Mouse (Mus musculus) spleen, adult 2 months (tissue): Measurements from ENCODE around the gene Ier5. TPM values are rescaled to one million over a fixed set of nuclear protein-coding genes. Genes with fewer than 3 reads are reported as not detected.

Experiments used
- DNase-seq, 2 experiments: peaks; one replicate each; pipeline versions ENCODE4 v3.0.0 to v3.0.0-alpha.2; 2012 to 2021; ENCODE audit warnings: low spot score in 2 of 2, low read depth in 1 of 2
- H3K27ac ChIP-seq: fragments of 200-500 bp; 2 replicates; pipeline ENCODE4 v1.5.1; 2012; ENCODE audit warnings: low read length, inconsistent platforms; ENCODE audit not compliant: insufficient read depth
- H3K27me3 ChIP-seq: fragments of 200-500 bp; 2 replicates; pipeline ENCODE4 v1.6.1; 2012; ENCODE audit warnings: mild to moderate bottlenecking, moderate library complexity, low read length, inconsistent platforms; ENCODE audit not compliant: control insufficient read depth, insufficient read depth
- H3K36me3 ChIP-seq: fragments of 200-500 bp; 2 replicates; pipeline ENCODE4 v1.6.1; 2012; ENCODE audit warnings: mild to moderate bottlenecking, low read length, inconsistent platforms; ENCODE audit not compliant: control insufficient read depth, insufficient read depth
- H3K4me1 ChIP-seq: fragments of 200-500 bp; 2 replicates; pipeline ENCODE4 v1.6.1; 2011; ENCODE audit warnings: inconsistent platforms; ENCODE audit not compliant: control insufficient read depth, insufficient read depth, insufficient read length
- H3K4me3 ChIP-seq: fragments of 200-500 bp; 2 replicates; pipeline ENCODE4 v1.5.1; 2011; ENCODE audit warnings: mild to moderate bottlenecking, inconsistent platforms; ENCODE audit not compliant: insufficient read depth, insufficient read length; ENCODE audit errors: extremely low read depth
- CTCF ChIP-seq: fragments of 200-500 bp; IDR thresholded peaks from 2 replicates; pipeline ENCODE4 v1.5.1; 2011; ENCODE audit warnings: mild to moderate bottlenecking, inconsistent platforms; ENCODE audit not compliant: insufficient read depth, insufficient read length, insufficient replicate concordance; ENCODE audit errors: extremely low read depth
- POLR2A ChIP-seq: fragments of 200-500 bp; IDR thresholded peaks from 2 replicates; pipeline ENCODE4 v1.6.1; 2011; ENCODE audit warnings: low read depth, low read length, inconsistent platforms
- WGBS: fragments of 180-500 bp; shearing (Covaris S2); methylation state at CpG from one replicate; pipeline ENCODE4 v1.1.7; 2018; 5-methylcytosine and 5-hydroxymethylcytosine counted together
- polyA plus RNA-seq: library from polyadenylated mRNA; depleted of rRNA; stranded (reverse); fragments of >200 nt; gene quantifications from 2 replicates; pipeline ENCODE4 v1.2.3, GENCODE M21; 2012

Ier5 gene
- polyA plus RNA-seq, 1 experiment: 47.7 TPM

DNA sequence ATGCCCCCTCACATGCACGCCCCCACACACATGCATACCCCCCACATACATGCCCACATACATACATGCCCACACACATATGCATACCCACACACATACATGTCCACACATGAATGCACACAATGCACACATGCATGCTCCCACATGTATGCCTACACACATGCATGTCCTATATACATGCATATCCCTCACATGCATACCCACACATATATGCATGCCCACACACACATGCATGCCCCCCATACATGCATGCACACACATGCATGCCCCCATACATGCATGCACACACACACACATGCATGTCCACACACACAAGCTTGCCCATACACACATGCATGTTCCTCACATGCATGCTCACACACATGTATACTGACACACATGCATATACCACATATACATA is 13.4 kb upstream of the Ier5 start:
- no peak for DNase-seq
- WGBS: 95% methylated on average over 1 of the region's 1 CpGs
- Histone ChIP-seq H3K27me3 (no peaks in the 10 kb centered on the region), H3K36me3 (no peaks in the 10 kb centered on the region), H3K4me1 (peaks cover 10% of the 10 kb centered on the region; the same call in 1 of the 2 replicates), H3K4me3 (no peak overlapping the region), H3K27ac (no peak overlapping the region)
- TF ChIP-seq CTCF (no peak), POLR2A (no peak)

DNA sequence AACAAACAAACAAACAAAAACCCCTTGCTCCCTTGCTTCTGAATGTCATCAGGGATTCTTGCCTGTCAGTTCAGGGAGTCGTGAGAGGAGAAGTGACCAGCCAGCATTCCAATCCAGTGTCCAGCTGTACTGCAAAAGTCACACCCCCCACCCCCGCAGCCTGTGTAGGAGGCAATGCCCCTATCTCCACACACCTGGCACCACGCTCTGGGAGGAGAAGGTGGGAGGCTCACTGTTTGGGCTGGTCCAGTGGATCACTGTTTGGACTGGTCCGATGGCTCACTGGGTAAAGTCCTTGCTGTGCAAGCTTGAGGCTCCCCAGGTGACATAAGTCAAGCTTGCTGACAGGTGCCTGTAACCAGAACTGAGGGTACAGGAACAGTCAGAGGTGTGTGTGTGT is 12.7 kb upstream of the Ier5 start:
- no peaks in the 10 kb centered on the region for H3K27me3 ChIP-seq
- no peak overlapping the region for H3K27ac ChIP-seq
- no peak for DNase-seq
- no peak overlapping the region for H3K4me3 ChIP-seq
- TF ChIP-seq POLR2A (no peak), CTCF (no peak)
- H3K36me3 ChIP-seq: no peaks in the 10 kb centered on the region
- H3K4me1 ChIP-seq: peaks cover 10% of the 10 kb centered on the region; the same call in 1 of the 2 replicates
- WGBS: 88% methylated on average over 4 of the region's 4 CpGs

GRCm38 (mm10) chr1:155111491-155111890 is 12.1 kb upstream of the Ier5 start:
- TF ChIP-seq POLR2A: no peak
- TF ChIP-seq CTCF: no peak
- DNase-seq: no peak
- Histone ChIP-seq H3K36me3 (no peaks in the 10 kb centered on the region), H3K27ac (no peak overlapping the region), H3K4me3 (no peak overlapping the region), H3K27me3 (no peaks in the 10 kb centered on the region), H3K4me1 (peaks cover 10% of the 10 kb centered on the region; the same call in 1 of the 2 replicates)
- 81% methylated on average over 6 of the region's 6 CpGs for WGBS

GRCm38 (mm10) chr1:155109387-155110350 is 10.2 kb upstream of the Ier5 start:
- WGBS: 60% methylated on average over 18 of the region's 18 CpGs

DNA sequence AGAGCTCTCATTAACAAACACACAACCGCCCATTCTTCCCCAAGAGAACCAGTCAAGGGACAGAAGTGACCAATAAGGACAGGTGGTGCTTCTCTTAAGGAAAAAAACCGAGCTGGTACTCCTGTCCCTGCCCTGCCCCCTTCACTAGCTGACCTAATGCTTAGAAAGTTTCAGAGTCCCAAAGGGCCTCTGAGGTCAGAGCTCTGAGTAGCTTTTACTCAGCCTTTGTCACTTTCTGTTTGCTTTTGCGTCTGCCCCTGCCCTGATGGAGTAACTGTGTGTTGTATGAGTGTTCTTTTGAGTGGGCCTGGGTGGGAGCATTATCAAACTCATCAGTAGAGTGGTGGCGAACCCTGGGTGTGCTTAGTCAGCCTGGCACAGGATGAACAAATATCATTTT is 9.0 kb upstream of the Ier5 start:
- peaks cover 10% of the 10 kb centered on the region; the same call in 1 of the 2 replicates for H3K4me1 ChIP-seq
- 0 out of 2 replicates have a peak overlapping the region, but pooled peaks have one; percentile 17 for H3K27ac ChIP-seq
- DNase-seq: no peak
- H3K4me3 ChIP-seq: no peak overlapping the region
- H3K27me3 ChIP-seq: no peaks in the 10 kb centered on the region
- H3K36me3 ChIP-seq: no peaks in the 10 kb centered on the region
- 31% methylated on average over 4 of the region's 4 CpGs for WGBS
- no peak for TF ChIP-seq CTCF
- no peak for TF ChIP-seq POLR2A

More at GRCm38 (mm10) chr1:155109387-155110350, 10.2 kb upstream of the Ier5 start:
- DNase-seq: no peak
- H3K27ac ChIP-seq: no peak overlapping the region
- no peak for TF ChIP-seq CTCF
- no peak for TF ChIP-seq POLR2A
- no peaks in the 10 kb centered on the region for H3K27me3 ChIP-seq
- H3K4me3 ChIP-seq: no peak overlapping the region
- H3K36me3 ChIP-seq: no peaks in the 10 kb centered on the region
- H3K4me1 ChIP-seq: peaks cover 10% of the 10 kb centered on the region; the same call in 1 of the 2 replicates

GRCm38 (mm10) chr1:155107843-155108242 is 8.4 kb upstream of the Ier5 start:
- 38% methylated on average over 5 of the region's 5 CpGs for WGBS

DNA sequence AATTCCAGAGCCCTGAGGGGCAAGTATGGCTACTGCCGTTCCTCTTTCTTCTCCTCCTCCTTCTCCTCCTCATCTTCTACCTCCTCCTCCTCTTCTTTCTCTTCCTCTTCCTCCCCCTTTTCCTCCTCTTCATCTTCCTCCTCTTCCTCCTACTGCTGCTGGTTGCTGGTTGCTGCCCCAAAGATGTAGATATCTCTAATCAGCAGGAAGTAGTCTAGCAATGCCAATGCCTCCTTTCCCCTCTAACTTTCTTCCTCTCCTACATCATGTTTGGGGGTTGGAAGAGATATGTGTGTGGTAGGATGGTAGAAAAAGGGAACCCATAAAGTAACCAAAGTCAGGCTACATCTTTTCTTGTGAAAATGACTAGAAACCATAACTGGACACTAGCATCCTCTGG is 6.9 kb upstream of the Ier5 start:
- H3K4me1 ChIP-seq: peaks cover 10% of the 10 kb centered on the region; the same call in 1 of the 2 replicates
- H3K36me3 ChIP-seq: no peaks in the 10 kb centered on the region
- H3K27ac ChIP-seq: no peak overlapping the region
- no peaks in the 10 kb centered on the region for H3K27me3 ChIP-seq
- DNase-seq: no peak
- no peak overlapping the region for H3K4me3 ChIP-seq
- 64% methylated on average over 1 of the region's 1 CpGs for WGBS
- TF ChIP-seq POLR2A (no peak), CTCF (no peak)

More at GRCm38 (mm10) chr1:155107843-155108242, 8.4 kb upstream of the Ier5 start:
- H3K27ac ChIP-seq: no peak overlapping the region
- H3K4me3 ChIP-seq: no peak overlapping the region
- no peaks in the 10 kb centered on the region for H3K27me3 ChIP-seq
- DNase-seq: no peak
- H3K36me3 ChIP-seq: no peaks in the 10 kb centered on the region
- no peak for TF ChIP-seq CTCF
- peaks cover 10% of the 10 kb centered on the region; the same call in 1 of the 2 replicates for H3K4me1 ChIP-seq
